Mouse (Mus musculus) lung, postnatal 10 days (tissue): ENCODE data around the gene Gm7247.
"Not testable (repeated sequence)": the region's sequence is repeated elsewhere in the genome, so short reads cannot be mapped to it uniquely, and the experiment has no call there.

ENCODE experiments used
- DNase-seq: peaks from one replicate; pipeline ENCODE4 v3.0.0; 2021

Gm7247 gene

DNA sequence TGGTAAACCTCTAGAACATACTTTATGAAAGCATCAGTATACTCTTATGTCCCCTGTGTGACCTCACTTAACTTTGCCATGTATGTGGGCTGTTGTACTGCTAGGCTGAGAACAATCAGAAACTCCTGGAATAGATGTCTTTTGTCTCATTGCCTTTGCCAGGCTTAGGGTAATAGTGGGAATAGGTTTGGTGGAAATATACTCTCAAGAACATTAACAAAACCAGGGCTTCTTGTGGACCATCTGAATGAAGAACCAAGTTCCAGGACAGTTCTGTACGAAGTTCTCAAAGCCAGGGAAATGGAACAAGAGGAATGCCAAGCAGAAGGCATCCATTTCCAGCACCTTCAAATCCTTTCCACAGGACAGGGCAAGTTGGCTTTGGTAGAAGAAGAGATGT lies at the start of gene Gm7247:
Gene Gm7247 (plus strand): TSS at position 301 of the 400 bp plus-strand sequence.
- DNase-seq = no peak

DNA sequence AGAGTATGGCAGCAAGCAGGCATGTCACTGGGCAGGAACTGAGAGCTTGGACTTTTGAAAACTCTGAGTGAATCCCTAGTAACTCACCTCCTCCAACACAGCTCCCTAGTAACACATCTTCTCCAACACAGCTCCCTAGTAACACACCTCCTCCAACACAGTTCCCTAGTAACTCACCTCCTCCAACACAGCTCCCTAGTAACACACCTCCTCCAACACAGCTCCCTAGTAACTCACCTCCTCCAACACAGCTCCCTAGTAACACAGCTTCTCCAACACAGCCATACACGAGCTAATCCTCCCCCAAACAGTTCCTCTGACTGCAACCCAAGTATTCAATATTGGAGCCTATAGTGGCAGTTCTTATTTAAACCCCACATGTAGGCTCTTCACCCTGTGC lies 37.6 kb upstream of the Gm7247 start:
- no peak for DNase-seq

- DNase-seq = no peak
Observed at GRCm38 (mm10) chr14:51346027-51346426, 15.5 kb upstream of the Gm7247 start.

DNA sequence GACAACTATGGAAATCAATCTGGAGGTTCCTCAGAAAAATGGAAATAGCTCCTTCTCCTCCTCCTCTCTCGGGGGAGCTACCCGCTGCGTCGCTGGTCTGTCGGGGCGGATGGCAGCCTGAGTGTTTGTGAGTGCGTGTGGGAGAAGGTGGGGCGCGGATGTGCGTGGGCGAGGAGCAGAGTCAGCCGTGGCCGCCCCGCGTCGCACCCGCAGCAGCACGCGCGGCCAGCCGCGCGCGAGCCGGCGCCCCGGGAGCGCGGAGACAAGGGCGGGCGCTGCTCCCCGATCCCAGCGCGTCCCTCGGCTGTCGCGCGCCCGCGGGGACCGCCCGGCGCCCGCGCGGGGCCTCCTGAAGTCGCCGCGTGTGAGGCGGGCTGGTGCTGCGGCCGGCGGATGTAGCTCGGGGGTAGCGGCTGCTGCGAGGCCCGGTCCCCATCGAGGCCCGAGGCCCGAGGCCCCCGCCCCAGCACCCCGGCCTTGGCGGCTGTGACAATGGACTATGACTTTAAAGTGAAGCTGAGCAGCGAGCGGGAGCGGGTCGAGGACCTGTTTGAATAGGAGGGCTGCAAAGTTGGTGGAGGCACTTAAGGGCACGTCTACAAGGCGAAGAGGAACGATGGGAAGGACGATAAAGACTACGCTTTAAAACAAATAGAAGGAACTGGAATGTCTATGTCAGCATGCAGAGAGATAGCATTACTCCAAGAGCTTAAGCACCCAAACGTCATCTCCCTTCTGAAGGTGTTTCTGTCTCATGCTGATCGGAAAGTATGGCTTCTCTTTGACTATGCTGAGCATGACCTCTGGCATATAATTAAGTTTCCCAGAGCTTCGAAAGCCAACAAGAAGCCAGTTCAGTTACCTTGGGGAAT lies 3.2 kb upstream of the Gm7247 start:
- DNase-seq = no peak

- DNase-seq = no peak
Observed at GRCm38 (mm10) chr14:51382805-51383204, 21.2 kb downstream of the Gm7247 start.

DNA sequence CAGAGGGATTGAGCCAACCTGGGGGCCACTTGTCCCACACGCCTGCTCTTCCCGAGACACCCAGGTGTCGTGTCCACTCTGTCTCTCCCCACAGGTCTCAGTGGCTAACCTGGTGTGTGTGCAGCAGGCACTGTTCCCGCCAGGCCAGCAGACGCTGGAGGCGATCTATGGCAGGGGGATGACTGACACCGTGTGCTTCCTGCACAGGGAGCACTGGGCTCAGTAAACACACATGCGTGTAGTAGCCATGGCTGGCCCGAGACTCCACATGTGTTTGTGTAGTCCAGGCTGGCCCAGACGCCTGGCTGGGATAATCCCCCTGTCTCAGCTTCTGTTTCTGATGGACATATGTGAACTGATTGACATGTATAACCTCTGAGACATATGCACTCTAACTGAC lies 22.8 kb downstream of the Gm7247 start:
- DNase-seq = no peak

GRCm38 (mm10) chr14:51385741-51386140 lies 24.2 kb downstream of the Gm7247 start:
- no peak for DNase-seq

DNA sequence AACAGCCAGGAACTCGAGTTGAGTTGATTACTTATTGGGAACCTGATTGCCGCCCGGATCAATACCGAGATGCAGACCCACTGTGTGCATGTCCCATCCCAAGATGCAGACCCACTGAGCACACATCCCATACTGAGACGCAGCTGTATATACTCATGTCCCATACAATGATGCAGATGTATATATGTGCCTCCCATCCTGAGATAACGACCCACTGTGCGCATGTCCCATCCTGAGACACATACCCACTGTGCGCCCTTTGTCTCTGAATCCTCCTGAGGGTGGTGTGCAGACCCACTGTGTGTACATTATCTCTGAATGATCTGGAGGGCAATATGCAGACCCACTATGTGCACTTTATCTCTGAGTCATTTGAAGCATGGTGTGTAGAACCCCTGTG lies 26.2 kb downstream of the Gm7247 start:
- no peak for DNase-seq

GRCm38 (mm10) chr14:51388222-51388621 lies 26.7 kb downstream of the Gm7247 start:
- no peak for DNase-seq

DNA sequence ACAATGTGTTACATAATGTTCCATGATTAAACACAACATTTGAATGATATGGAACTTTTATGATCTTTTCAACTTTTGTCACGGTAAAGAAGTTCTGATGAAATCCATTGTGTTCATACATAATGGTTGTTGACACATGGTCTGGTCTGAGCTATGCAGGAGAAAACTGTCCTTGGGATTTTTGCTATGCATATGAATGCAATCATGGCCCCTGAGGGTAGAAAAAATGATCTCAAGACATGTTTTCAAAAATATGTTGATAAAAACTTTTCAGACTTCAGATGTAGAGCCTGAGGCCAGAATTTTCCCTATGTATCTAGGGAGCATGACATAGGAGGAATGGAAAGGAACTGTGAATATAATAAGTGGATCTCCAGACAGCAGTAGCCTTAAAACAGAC lies 49.0 kb downstream of the Gm7247 start, which contains the start of gene Vmn2r88:
Gene Vmn2r88 (plus strand): TSS at position 301 of the 400 bp plus-strand sequence.
- no peak for DNase-seq

DNA sequence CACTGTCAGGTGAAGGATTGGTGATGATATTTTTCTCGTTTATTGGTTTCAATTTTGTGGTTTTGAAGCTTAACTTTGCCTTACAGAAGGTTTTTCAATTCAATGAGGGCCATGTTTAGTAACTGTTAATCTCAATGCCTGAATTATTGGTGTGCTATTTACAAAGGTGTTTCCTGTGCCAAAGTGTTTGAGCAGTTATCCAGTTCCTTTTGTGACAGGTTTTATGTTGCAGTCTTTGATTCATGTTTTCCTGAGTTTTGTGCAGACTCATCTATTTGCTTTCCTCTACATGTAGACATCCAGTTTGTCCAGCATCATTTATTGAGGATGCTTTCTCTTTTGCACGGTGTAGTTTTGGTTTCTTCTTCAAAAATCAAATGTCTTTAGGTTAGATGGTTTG lies 62.3 kb downstream of the Gm7247 start:
- DNase-seq = no peak

GRCm38 (mm10) chr14:51430138-51430537 lies 68.6 kb downstream of the Gm7247 start:
- not testable (repeated sequence) for DNase-seq

DNA sequence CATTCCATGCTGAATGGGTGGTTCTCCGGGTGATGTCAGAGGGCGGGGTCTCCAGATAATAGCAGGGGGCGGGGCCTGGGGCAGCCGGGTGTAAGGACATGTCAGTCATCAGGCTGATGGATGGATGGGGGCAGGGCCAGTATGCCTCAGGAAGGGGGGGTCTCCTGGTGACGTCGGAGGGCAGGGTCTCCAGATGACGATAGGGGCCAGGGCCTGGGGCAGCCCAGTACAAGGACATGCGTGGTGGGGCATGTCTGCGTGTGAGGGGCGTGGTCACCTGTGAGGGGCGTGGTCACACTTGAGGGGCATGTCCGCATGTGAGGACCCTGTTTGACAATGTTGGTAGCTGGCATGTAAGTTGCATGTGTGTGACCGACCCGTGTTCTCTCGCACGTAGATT lies 73.0 kb downstream of the Gm7247 start:
- DNase-seq = peak; percentile 3

DNA sequence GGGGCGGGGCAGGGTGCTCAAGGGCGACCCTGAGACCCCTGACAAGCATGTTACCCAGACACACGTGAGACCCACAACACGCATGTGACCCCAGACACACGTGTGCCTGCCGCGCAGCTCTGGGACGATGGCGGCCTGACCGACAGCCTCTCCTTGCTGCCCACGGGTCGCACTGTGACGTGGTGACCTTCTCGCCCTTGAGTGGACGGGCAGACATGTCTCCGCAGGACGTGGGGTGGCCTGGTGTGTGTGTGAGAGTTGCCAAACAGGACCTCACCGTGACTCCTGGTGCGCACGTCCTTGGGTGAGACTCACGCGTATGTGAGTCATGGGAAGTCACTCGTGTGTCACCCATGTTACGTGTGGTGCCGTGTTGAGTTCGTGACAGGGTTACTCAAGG lies 73.5 kb downstream of the Gm7247 start:
- no peak for DNase-seq

DNA sequence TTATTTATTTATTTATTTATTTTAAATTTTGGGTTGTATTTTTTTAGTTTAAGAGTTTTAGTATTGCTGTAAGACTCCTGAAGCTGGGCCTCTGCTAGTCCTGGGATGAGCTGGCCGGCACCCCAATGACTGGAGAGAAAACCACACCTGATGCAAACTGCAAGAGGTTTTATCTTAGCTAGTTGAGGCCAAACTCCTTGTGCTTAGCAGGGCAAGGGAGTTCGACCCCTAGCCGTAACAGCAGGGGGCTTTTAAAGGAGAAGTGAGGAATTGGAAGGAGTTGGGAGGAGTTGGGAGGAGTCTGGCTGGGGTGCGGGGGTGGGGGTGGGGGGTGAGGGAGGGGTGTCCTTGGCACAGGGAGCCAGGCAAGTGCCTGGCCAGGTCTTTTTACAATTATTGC lies 77.4 kb downstream of the Gm7247 start:
- DNase-seq = no peak

- DNase-seq = not testable (repeated sequence)
Observed at GRCm38 (mm10) chr14:51451557-51451956, 90.0 kb downstream of the Gm7247 start, which contains the start of gene Vmn2r89. Vmn2r89 (plus strand) TSS chr14:51451857.

DNA sequence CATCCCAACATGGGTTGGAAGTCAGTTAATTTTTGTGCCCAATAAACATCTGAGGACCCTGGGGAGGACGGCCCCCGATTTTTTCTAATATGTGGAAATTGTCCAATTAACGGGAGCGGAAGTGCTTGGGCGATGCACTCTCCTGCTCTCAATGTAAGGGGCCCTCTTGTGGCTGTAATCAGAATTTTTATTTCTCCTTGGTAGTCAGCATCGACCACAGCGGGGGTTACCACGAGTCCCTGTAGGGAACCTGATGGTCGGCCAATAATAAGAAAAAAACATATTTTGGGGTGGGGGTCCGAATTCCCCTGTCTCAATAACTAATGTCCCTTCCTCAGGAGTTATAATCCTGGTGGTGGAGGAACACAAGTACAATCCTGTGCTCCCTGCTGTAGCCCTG lies 118.7 kb downstream of the Gm7247 start:
- not testable (repeated sequence) for DNase-seq

- not testable (repeated sequence) for DNase-seq
Observed at GRCm38 (mm10) chr14:51481332-51482015, 119.9 kb downstream of the Gm7247 start.

GRCm38 (mm10) chr14:51482051-51482715 lies 120.6 kb downstream of the Gm7247 start:
- no peak for DNase-seq

DNA sequence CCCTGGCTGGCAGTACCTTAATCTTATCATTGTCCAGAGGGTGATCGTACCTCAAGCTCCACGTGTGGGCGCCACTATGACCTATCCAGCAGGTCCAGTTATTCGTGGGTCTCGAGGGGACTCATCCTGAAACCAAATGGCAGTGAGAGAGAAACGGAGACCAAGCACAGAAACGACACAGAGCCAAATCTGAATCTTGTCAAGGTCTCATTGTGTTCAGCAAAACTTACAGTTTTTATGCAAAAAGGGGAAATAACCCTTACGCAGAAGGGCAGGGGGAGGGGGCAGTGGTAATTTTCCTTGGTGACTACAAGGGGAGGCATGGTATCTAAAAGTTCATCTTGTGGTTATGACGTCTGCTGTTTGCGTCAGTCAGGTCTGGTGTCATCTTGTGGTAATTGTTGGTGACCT lies 121.4 kb downstream of the Gm7247 start:
- DNase-seq = not testable (repeated sequence)

GRCm38 (mm10) chr14:51483671-51484070 lies 122.1 kb downstream of the Gm7247 start:
- no peak for DNase-seq

DNA sequence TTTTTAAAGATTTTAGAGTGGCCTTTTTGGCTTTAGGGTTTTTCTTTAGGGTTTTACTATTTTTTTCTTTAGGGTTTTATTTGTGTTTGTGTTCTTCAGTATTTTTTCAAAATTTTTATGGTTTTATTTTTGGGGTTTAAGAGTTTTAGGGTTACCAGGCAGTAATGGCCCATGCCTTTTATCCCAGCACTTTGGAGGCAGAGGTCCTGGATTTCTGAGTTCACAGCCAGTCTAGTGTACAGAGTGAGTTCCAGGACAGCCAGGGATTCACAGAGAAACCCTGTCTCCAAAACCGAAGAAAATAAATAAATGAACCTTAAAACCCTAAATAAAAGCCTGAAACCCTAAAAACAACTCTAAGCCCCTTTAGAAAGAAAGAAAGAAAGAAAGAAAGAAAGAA lies 124.6 kb downstream of the Gm7247 start:
- no peak for DNase-seq

DNA sequence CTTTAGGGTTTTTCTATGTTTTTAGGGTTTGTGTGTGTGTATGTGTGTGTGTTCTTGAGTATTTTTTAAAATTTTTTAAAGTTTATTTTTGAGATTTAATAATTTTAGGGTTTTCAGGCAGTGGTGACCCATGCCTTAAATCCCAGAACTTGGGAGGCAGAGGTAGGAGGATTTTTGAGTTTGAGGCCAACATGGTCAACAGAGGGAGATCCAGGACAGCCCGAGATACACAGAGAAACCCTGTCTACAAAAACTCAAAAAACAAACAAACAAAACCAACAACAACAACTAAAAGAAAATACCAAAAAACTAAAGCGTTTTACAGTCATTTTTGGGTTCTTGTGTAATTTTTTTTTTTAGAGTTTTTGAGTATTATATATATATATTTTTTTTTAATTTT lies 134.2 kb downstream of the Gm7247 start:
- no peak for DNase-seq
